Mouse (Mus musculus) hindbrain, embryonic 12.5 days (tissue): ENCODE data around the gene Hoxc11. TPM values are rescaled to one million over a fixed set of nuclear protein-coding genes. Genes with fewer than 3 reads are reported as not detected.

Source experiments
- ATAC-seq: fragments of 200-750 bp; cut with Nextera tagmentation; 2 replicates; pipeline ENCODE4 v1.8.0; 2017; ENCODE audit warnings: moderate TSS enrichment; ENCODE audit not compliant: low FRiP score
- H3K27ac ChIP-seq: fragments of 300-500 bp; sonication (generic); 2 replicates; pipeline ENCODE4 v1.5.1; 2016; ENCODE audit warnings: mild to moderate bottlenecking
- H3K27me3 ChIP-seq: fragments of 300-500 bp; sonication (generic); 2 replicates; pipeline ENCODE4 v1.6.1; 2016; ENCODE audit warnings: mild to moderate bottlenecking
- H3K36me3 ChIP-seq: fragments of 300-500 bp; sonication (generic); 2 replicates; pipeline ENCODE4 v1.6.1; 2016; ENCODE audit warnings: mild to moderate bottlenecking
- H3K4me1 ChIP-seq: fragments of 300-500 bp; sonication (generic); 2 replicates; pipeline ENCODE4 v1.6.1; 2016
- H3K4me2 ChIP-seq: fragments of 300-500 bp; sonication (generic); replicated peaks from 2 replicates; pipeline ENCODE4 v1.6.1; 2016; ENCODE audit warnings: mild to moderate bottlenecking
- H3K4me3 ChIP-seq: fragments of 300-500 bp; sonication (generic); 2 replicates; pipeline ENCODE4 v1.5.1; 2016; ENCODE audit warnings: mild to moderate bottlenecking
- H3K9ac ChIP-seq: fragments of 300-500 bp; sonication (generic); 2 replicates; pipeline ENCODE4 v1.6.1; 2016; ENCODE audit warnings: mild to moderate bottlenecking, moderate library complexity
- H3K9me3 ChIP-seq: fragments of 300-500 bp; sonication (generic); replicated peaks from 2 replicates; pipeline ENCODE4 v1.6.1; 2016; ENCODE audit warnings: mild to moderate bottlenecking
- WGBS: fragments of 180-500 bp; shearing (Covaris S2); methylation state at CpG from one replicate; pipeline ENCODE4 v1.1.7; 2016; 5-methylcytosine and 5-hydroxymethylcytosine counted together
- polyA plus RNA-seq: library from polyadenylated mRNA; unstranded; fragments of >200 nt; fragmentation: Nextera tagmentation; extraction: Ambion mirVana; gene quantifications from 2 replicates; pipeline ENCODE4 v1.2.1, GENCODE M21; 2016

The Hoxc11 gene
- polyA plus RNA-seq, 1 experiment from 2014 or later: not detected

GRCm38 (mm10) chr15:102981379-102982288, 27.4 kb downstream of the Hoxc11 start:
- under 1% methylated on average over 88 of the region's 88 CpGs for WGBS
- H3K36me3 ChIP-seq: no peaks in the 10 kb centered on the region
- peak overlapping the region; percentile 39 for H3K4me2 ChIP-seq
- H3K27me3 ChIP-seq: peaks cover 100% of the 10 kb centered on the region
- no peaks in the 10 kb centered on the region for H3K9me3 ChIP-seq
- H3K4me3 ChIP-seq: peak overlapping the region; percentile 19
- H3K4me1 ChIP-seq: peaks cover 7% of the 10 kb centered on the region; the same call in 1 of the 2 replicates
- no peak for ATAC-seq
- no peak overlapping the region for H3K9ac ChIP-seq
- no peak overlapping the region for H3K27ac ChIP-seq

- Histone ChIP-seq H3K4me3 (no peak overlapping the region), H3K9ac (no peak overlapping the region), H3K4me2 (no peak overlapping the region), H3K36me3 (no peaks in the 10 kb centered on the region), H3K4me1 (peaks cover 7% of the 10 kb centered on the region; the same call in 1 of the 2 replicates), H3K27ac (no peak overlapping the region), H3K9me3 (no peaks in the 10 kb centered on the region), H3K27me3 (peaks cover 100% of the 10 kb centered on the region)
- WGBS: under 1% methylated on average over 12 of the region's 12 CpGs
- ATAC-seq: no peak
Observed at GRCm38 (mm10) chr15:102983716-102984115, 29.5 kb downstream of the Hoxc11 start.

GRCm38 (mm10) chr15:102984521-102984920, 30.3 kb downstream of the Hoxc11 start:
- no peak overlapping the region for H3K9ac ChIP-seq
- peaks cover 100% of the 10 kb centered on the region for H3K27me3 ChIP-seq
- no peak overlapping the region for H3K4me3 ChIP-seq
- ATAC-seq: no peak
- H3K4me1 ChIP-seq: peaks cover 7% of the 10 kb centered on the region; the same call in 1 of the 2 replicates
- 2% methylated on average over 10 of the region's 10 CpGs for WGBS
- no peak overlapping the region for H3K4me2 ChIP-seq
- H3K27ac ChIP-seq: no peak overlapping the region
- H3K9me3 ChIP-seq: no peaks in the 10 kb centered on the region
- H3K36me3 ChIP-seq: no peaks in the 10 kb centered on the region

- Histone ChIP-seq H3K36me3 (no peaks in the 10 kb centered on the region), H3K9me3 (no peaks in the 10 kb centered on the region), H3K4me2 (no peak overlapping the region), H3K4me1 (peaks cover 7% of the 10 kb centered on the region; the same call in 1 of the 2 replicates), H3K27me3 (peaks cover 100% of the 10 kb centered on the region), H3K9ac (no peak overlapping the region), H3K4me3 (no peak overlapping the region), H3K27ac (no peak overlapping the region)
- WGBS: 6% methylated on average over 3 of the region's 3 CpGs
- ATAC-seq: no peak
Observed at GRCm38 (mm10) chr15:102984925-102985324, 30.7 kb downstream of the Hoxc11 start.

- peaks cover 100% of the 10 kb centered on the region for H3K27me3 ChIP-seq
- H3K4me3 ChIP-seq: no peak overlapping the region
- H3K9ac ChIP-seq: no peak overlapping the region
- no peaks in the 10 kb centered on the region for H3K36me3 ChIP-seq
- WGBS: 3% methylated on average over 21 of the region's 21 CpGs
- no peak overlapping the region for H3K27ac ChIP-seq
- peak; percentile 48 for ATAC-seq
- no peak overlapping the region for H3K4me2 ChIP-seq
- 0 out of 2 replicates have a peak, but pooled peaks cover 3% of the 10 kb centered on the region for H3K4me1 ChIP-seq
- no peaks in the 10 kb centered on the region for H3K9me3 ChIP-seq
Observed at GRCm38 (mm10) chr15:102987124-102987833, 33.1 kb downstream of the Hoxc11 start.

GRCm38 (mm10) chr15:102988078-102988477, 33.9 kb downstream of the Hoxc11 start:
- H3K9ac ChIP-seq: no peak overlapping the region
- no peak for ATAC-seq
- H3K27ac ChIP-seq: no peak overlapping the region
- H3K4me1 ChIP-seq: 0 out of 2 replicates have a peak, but pooled peaks cover 3% of the 10 kb centered on the region
- WGBS: 18% methylated on average over 5 of the region's 5 CpGs
- peaks cover 100% of the 10 kb centered on the region for H3K27me3 ChIP-seq
- H3K4me3 ChIP-seq: no peak overlapping the region
- no peaks in the 10 kb centered on the region for H3K36me3 ChIP-seq
- no peaks in the 10 kb centered on the region for H3K9me3 ChIP-seq
- H3K4me2 ChIP-seq: no peak overlapping the region

- Histone ChIP-seq H3K4me2 (no peak within 1 kb of the TSS; the same call in 1 of the 2 replicates), H3K4me1 (0 out of 2 replicates have a peak, but pooled peaks cover 3% of the 10 kb centered on the region), H3K27ac (no peak within 1 kb of the TSS), H3K9ac (no peak within 1 kb of the TSS), H3K36me3 (no peaks in the 10 kb centered on the region), H3K27me3 (peaks cover 99% of the 10 kb centered on the region), H3K9me3 (no peaks in the 10 kb centered on the region), H3K4me3 (peak within 1 kb of the TSS; percentile 3; the same call in 1 of the 2 replicates)
- WGBS: 1% methylated on average over 67 of the region's 69 CpGs
- ATAC-seq: no peak
Observed at GRCm38 (mm10) chr15:102990461-102991397, 36.5 kb downstream of the Hoxc11 start, which contains the start of gene Hoxc8. TSS of gene Hoxc8 (plus strand) at chr15:102990607.

- ATAC-seq: no peak
- no peak overlapping the region for H3K27ac ChIP-seq
- H3K9ac ChIP-seq: no peak overlapping the region
- H3K36me3 ChIP-seq: no peaks in the 10 kb centered on the region
- H3K27me3 ChIP-seq: peaks cover 97% of the 10 kb centered on the region
- WGBS: 2% methylated on average over 7 of the region's 7 CpGs
- H3K4me2 ChIP-seq: no peak overlapping the region
- 0 out of 2 replicates have a peak, but pooled peaks cover 3% of the 10 kb centered on the region for H3K4me1 ChIP-seq
- H3K4me3 ChIP-seq: no peak overlapping the region
- H3K9me3 ChIP-seq: no peaks in the 10 kb centered on the region
Observed at GRCm38 (mm10) chr15:102991782-102992181, 37.6 kb downstream of the Hoxc11 start.

- Histone ChIP-seq H3K4me1 (0 out of 2 replicates have a peak, but pooled peaks cover 3% of the 10 kb centered on the region), H3K9me3 (no peaks in the 10 kb centered on the region), H3K9ac (no peak overlapping the region), H3K4me2 (no peak overlapping the region), H3K27ac (no peak overlapping the region), H3K4me3 (no peak overlapping the region), H3K27me3 (peaks cover 96% of the 10 kb centered on the region), H3K36me3 (no peaks in the 10 kb centered on the region)
- WGBS: 2% methylated on average over 11 of the region's 11 CpGs
- no peak for ATAC-seq
Observed at GRCm38 (mm10) chr15:102992206-102992605, 38.0 kb downstream of the Hoxc11 start.

GRCm38 (mm10) chr15:102992863-102993262, 38.6 kb downstream of the Hoxc11 start:
- Histone ChIP-seq H3K4me2 (no peak overlapping the region), H3K9ac (no peak overlapping the region), H3K36me3 (no peaks in the 10 kb centered on the region), H3K27me3 (peaks cover 96% of the 10 kb centered on the region), H3K4me3 (no peak overlapping the region), H3K9me3 (no peaks in the 10 kb centered on the region), H3K4me1 (0 out of 2 replicates have a peak, but pooled peaks cover 3% of the 10 kb centered on the region), H3K27ac (no peak overlapping the region)
- WGBS: 2% methylated on average over 3 of the region's 3 CpGs
- no peak for ATAC-seq

- no peak for ATAC-seq
- peaks cover 7% of the 10 kb centered on the region for H3K4me1 ChIP-seq
- no peak overlapping the region for H3K27ac ChIP-seq
- H3K36me3 ChIP-seq: no peaks in the 10 kb centered on the region
- H3K4me3 ChIP-seq: no peak overlapping the region
- peaks cover 96% of the 10 kb centered on the region for H3K27me3 ChIP-seq
- no peak overlapping the region for H3K4me2 ChIP-seq
- WGBS: 2% methylated on average over 9 of the region's 9 CpGs
- no peaks in the 10 kb centered on the region for H3K9me3 ChIP-seq
- H3K9ac ChIP-seq: no peak overlapping the region
Observed at GRCm38 (mm10) chr15:102996548-102996947, 42.3 kb downstream of the Hoxc11 start.
